ENCODE assay signal across 27 mouse cellular contexts in genomic region chr9:83043790-83044189, GRCm38 (mm10).
"Had no signal": no experiment of that assay in that cellular context is flagged by ENCODE, and none has a peak within 500 bp of the region (broad histone marks: within the 10 kb centered on the region; RNA-seq: fewer than 3 reads in every experiment).

No protein-coding gene starts in this region.

- H3K4me1 ChIP-seq: forebrain, embryonic 15.5 days had no signal

- H3K27ac ChIP-seq: embryonic facial prominence, embryonic 10.5 days; embryonic facial prominence, embryonic 12.5 days; embryonic facial prominence, embryonic 13.5 days; embryonic facial prominence, embryonic 15.5 days; forebrain, embryonic 10.5 days; forebrain, embryonic 12.5 days; forebrain, embryonic 13.5 days; forebrain, embryonic 15.5 days; gastrocnemius, adult 2 months; heart, adult 2 months had no signal

- ATAC-seq: forebrain, embryonic 13.5 days; forebrain, embryonic 14.5 days; forebrain, embryonic 15.5 days; forebrain, embryonic 16.5 days; forebrain, postnatal 0 days had no signal

- H3K4me3 ChIP-seq: embryonic facial prominence, embryonic 10.5 days; embryonic facial prominence, embryonic 12.5 days; embryonic facial prominence, embryonic 13.5 days; embryonic facial prominence, embryonic 15.5 days; erythroblast, embryonic 14.5 days; forebrain, embryonic 10.5 days; forebrain, embryonic 12.5 days; forebrain, embryonic 13.5 days; forebrain, embryonic 15.5 days; gastrocnemius, adult 2 months; heart, adult 2 months had no signal

- H3K27me3 ChIP-seq: embryonic facial prominence, embryonic 12.5 days; embryonic facial prominence, embryonic 13.5 days; embryonic facial prominence, embryonic 15.5 days; forebrain, embryonic 12.5 days; forebrain, embryonic 13.5 days; forebrain, embryonic 15.5 days had no signal

- H3K36me3 ChIP-seq: embryonic facial prominence, embryonic 10.5 days; embryonic facial prominence, embryonic 12.5 days; embryonic facial prominence, embryonic 13.5 days; embryonic facial prominence, embryonic 15.5 days; forebrain, embryonic 10.5 days; forebrain, embryonic 12.5 days; forebrain, embryonic 15.5 days had no signal

- H3K9ac ChIP-seq: embryonic facial prominence, embryonic 12.5 days; embryonic facial prominence, embryonic 13.5 days; embryonic facial prominence, embryonic 15.5 days; forebrain, embryonic 12.5 days; forebrain, embryonic 13.5 days; forebrain, embryonic 15.5 days; forebrain, postnatal 0 days had no signal

- H3K9me3 ChIP-seq: embryonic facial prominence, embryonic 10.5 days; embryonic facial prominence, embryonic 12.5 days; embryonic facial prominence, embryonic 13.5 days; embryonic facial prominence, embryonic 15.5 days; forebrain, embryonic 10.5 days; forebrain, embryonic 12.5 days; forebrain, embryonic 13.5 days; forebrain, embryonic 15.5 days had no signal

- H3K4me2 ChIP-seq: embryonic facial prominence, embryonic 12.5 days; embryonic facial prominence, embryonic 13.5 days; embryonic facial prominence, embryonic 15.5 days; forebrain, embryonic 12.5 days; forebrain, embryonic 13.5 days; forebrain, embryonic 15.5 days had no signal

- DNase-seq: cerebellum, adult 9-10 months; cerebellum, adult 9-11 months; cerebellum, postnatal 10 days; cerebellum, postnatal 14 days; cerebellum, postnatal 25 days; cerebellum, postnatal 36 days; embryo, embryonic 11 days; forebrain, postnatal 0 days; gastrocnemius, adult 2 months; gastrocnemius, postnatal 10 days; gastrocnemius, postnatal 14 days; gastrocnemius, postnatal 25 days; gastrocnemius, postnatal 36 days; heart, adult 11 months; heart, adult 18-20 months; heart, adult 2 months had no signal
